Mouse (Mus musculus): Measurements from ENCODE around the gene Iqsec2. TPM values are rescaled to one million over a fixed set of nuclear protein-coding genes. Genes with fewer than 3 reads are reported as not detected.

Gene Iqsec2
- polyA plus RNA-seq (2014; fragmentation: Nextera tagmentation; extraction: Ambion mirVana) = 1.5 and 2.1 TPM in 2 replicates

DNA sequence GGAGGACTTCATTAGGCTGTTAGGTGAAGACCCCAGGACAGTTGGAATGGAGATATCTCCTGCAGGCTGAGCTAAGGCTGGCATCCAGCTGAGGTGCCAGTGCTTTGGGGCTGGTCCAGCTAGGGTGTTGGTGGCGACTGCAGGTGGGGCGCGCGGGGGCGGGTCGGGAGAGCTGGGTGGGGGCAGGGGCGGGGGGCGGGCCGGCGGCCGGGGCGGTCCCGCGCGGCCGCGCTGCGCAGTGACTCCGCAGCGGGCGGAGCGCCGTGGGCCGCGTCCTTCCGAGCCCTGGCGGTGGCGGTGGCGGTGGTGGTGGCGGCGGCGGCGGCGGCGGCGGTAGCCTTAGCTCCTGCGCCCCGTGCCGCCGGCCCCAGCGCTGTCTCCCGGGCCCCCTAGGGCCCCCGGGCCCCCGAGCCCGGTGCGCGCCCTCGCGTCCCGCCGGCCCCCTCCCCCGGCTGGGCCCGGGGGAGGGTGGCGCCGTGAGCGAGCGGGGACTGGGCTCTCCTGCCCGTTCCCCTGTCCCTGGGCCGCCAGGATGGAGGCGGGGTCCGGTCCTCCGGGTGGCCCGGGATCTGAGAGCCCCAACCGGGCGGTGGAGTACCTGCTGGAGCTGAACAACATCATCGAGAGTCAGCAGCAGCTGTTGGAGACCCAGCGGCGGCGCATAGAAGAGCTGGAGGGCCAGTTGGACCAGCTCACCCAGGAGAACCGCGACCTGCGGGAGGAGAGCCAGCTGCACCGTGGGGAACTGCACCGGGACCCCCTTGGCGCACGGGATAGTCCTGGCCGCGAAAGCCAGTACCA is at the start of gene Iqsec2:
TSS of gene Iqsec2 (plus strand) at position 328 of the 801 bp plus-strand sequence.
- H3K4me2 ChIP-seq (ENCODE audit: low read depth, low read length, severe bottlenecking) = peak within 1 kb of the TSS; percentile 85
- peaks cover 54% of the 10 kb centered on the region for H3K27me3 ChIP-seq (ENCODE audit: control insufficient read depth, insufficient read depth, low read length)
- H3K9ac ChIP-seq (ENCODE audit: low read length) = peak within 1 kb of the TSS; percentile 59
- no peak within 1 kb of the TSS for H3K27ac ChIP-seq (ENCODE audit: low read depth, low read length)
- H3K4me3 ChIP-seq (ENCODE audit: low read depth, low read length) = peak within 1 kb of the TSS; percentile 54
- H3K9me3 ChIP-seq (ENCODE audit: control insufficient read depth, low read length) = no peaks in the 10 kb centered on the region
- ATAC-seq (replicated peaks; ENCODE audit: low FRiP score) = peak; percentile 73
- H3K4me1 ChIP-seq (replicated peaks; ENCODE audit: control insufficient read depth, insufficient read depth, low read length) = no peaks in the 10 kb centered on the region; the same call in 1 of the 2 replicates
- 11% methylated on average over 27 of the region's 78 CpGs for WGBS
- no peaks in the 10 kb centered on the region for H3K36me3 ChIP-seq (ENCODE audit: control insufficient read depth, insufficient read depth, low read length)
- DNase-seq (ENCODE audit: low spot score) = peak; percentile 72

DNA sequence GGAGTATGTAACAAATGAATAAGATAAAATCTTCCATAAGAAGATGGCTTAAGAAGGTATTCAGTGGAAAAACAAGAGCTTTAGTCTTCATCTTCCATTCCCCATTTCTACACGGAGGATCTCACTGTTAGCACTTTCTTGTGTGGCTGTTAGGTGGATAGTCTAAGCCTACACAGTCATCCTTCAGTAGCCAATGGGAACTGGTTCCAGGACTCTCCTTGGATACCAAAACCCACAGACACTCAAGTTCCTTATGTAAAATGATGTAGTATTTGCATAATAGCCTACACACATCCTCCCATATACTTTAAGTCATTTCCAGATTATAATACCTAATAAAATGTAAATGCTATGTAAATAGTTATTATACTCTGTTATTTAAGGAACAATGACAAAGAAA is 46.5 kb upstream of the Iqsec2 start:
- Histone ChIP-seq H3K4me2 (ENCODE audit: low read depth, low read length, severe bottlenecking) (no peak overlapping the region), H3K4me1 (replicated peaks; ENCODE audit: control insufficient read depth, insufficient read depth, low read length) (no peaks in the 10 kb centered on the region), H3K27ac (ENCODE audit: low read depth, low read length) (no peak overlapping the region), H3K9me3 (ENCODE audit: control insufficient read depth, low read length) (no peaks in the 10 kb centered on the region), H3K27me3 (ENCODE audit: control insufficient read depth, insufficient read depth, low read length) (peaks cover 20% of the 10 kb centered on the region), H3K9ac (ENCODE audit: low read length) (no peak overlapping the region), H3K4me3 (ENCODE audit: low read depth, low read length) (no peak overlapping the region), H3K36me3 (ENCODE audit: control insufficient read depth, insufficient read depth, low read length) (no peaks in the 10 kb centered on the region)
- ATAC-seq (replicated peaks; ENCODE audit: low FRiP score) (no peak), DNase-seq (ENCODE audit: low spot score) (no peak)
- 61% methylated on average over 1 of the region's 1 CpGs for WGBS

GRCm38 (mm10) chrX:152121687-152122086 is 22.4 kb upstream of the Iqsec2 start:
- WGBS = 83% methylated on average over 1 of the region's 1 CpGs

DNA sequence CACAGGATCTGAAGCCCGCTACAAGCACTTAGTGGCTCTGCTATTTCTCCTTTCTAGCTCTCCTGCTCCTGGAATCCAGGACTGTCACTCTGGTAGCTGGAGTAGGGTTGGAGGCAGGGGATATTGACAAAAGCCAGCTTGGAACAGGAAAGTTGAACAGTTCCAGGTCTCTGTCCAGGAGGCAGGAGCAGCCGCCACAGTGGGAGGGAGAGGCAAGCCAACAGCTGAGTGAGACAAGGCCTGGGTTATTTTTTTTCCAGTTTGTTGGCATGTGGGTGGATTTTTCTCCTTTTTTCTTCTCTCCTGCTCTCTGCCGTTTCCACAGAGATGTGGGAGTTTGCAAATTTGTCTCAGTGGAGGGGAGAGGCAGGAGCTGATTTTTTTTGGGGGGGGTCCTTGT is 13.3 kb upstream of the Iqsec2 start:
- no peak for DNase-seq (ENCODE audit: low spot score)
- Histone ChIP-seq H3K4me2 (ENCODE audit: low read depth, low read length, severe bottlenecking) (no peak overlapping the region), H3K27me3 (ENCODE audit: control insufficient read depth, insufficient read depth, low read length) (peaks cover 36% of the 10 kb centered on the region), H3K27ac (ENCODE audit: low read depth, low read length) (no peak overlapping the region), H3K9ac (ENCODE audit: low read length) (no peak overlapping the region), H3K4me1 (replicated peaks; ENCODE audit: control insufficient read depth, insufficient read depth, low read length) (no peaks in the 10 kb centered on the region), H3K9me3 (ENCODE audit: control insufficient read depth, low read length) (no peaks in the 10 kb centered on the region), H3K4me3 (ENCODE audit: low read depth, low read length) (no peak overlapping the region), H3K36me3 (ENCODE audit: control insufficient read depth, insufficient read depth, low read length) (no peaks in the 10 kb centered on the region)
- ATAC-seq (replicated peaks; ENCODE audit: low FRiP score) = no peak
- WGBS = 77% methylated on average over 3 of the region's 3 CpGs

More at GRCm38 (mm10) chrX:152121687-152122086, 22.4 kb upstream of the Iqsec2 start:
- H3K27ac ChIP-seq (ENCODE audit: low read depth, low read length) = no peak overlapping the region
- H3K4me3 ChIP-seq (ENCODE audit: low read depth, low read length) = no peak overlapping the region
- peaks cover 36% of the 10 kb centered on the region for H3K27me3 ChIP-seq (ENCODE audit: control insufficient read depth, insufficient read depth, low read length)
- no peak overlapping the region for H3K4me2 ChIP-seq (ENCODE audit: low read depth, low read length, severe bottlenecking)
- no peaks in the 10 kb centered on the region for H3K36me3 ChIP-seq (ENCODE audit: control insufficient read depth, insufficient read depth, low read length)
- no peaks in the 10 kb centered on the region for H3K9me3 ChIP-seq (ENCODE audit: control insufficient read depth, low read length)
- no peak for DNase-seq (ENCODE audit: low spot score)
- no peak overlapping the region for H3K9ac ChIP-seq (ENCODE audit: low read length)
- no peak for ATAC-seq (replicated peaks; ENCODE audit: low FRiP score)
- H3K4me1 ChIP-seq (replicated peaks; ENCODE audit: control insufficient read depth, insufficient read depth, low read length) = no peaks in the 10 kb centered on the region

DNA sequence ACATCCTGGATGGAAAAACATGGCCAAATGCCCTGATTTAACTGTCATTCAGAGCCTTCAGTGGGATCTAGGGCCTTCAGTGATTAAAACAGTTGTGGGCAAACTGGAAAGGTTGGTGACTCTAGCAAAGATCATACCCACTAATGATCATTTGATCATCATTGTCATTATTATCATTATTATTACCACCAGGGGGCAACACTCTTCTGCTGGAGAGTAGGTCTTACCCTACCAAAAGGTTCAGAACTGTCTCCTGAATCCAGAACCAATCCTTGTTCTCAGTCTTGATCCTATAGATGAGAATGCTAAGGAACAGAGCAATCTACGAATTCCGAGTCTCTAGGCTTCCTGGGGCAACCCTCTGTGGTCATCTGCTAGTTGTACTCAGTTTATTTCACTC is 12.0 kb upstream of the Iqsec2 start:
- H3K27ac ChIP-seq (ENCODE audit: low read depth, low read length) = no peak overlapping the region
- no peak overlapping the region for H3K9ac ChIP-seq (ENCODE audit: low read length)
- ATAC-seq (replicated peaks; ENCODE audit: low FRiP score) = no peak
- H3K4me1 ChIP-seq (replicated peaks; ENCODE audit: control insufficient read depth, insufficient read depth, low read length) = no peaks in the 10 kb centered on the region
- H3K4me3 ChIP-seq (ENCODE audit: low read depth, low read length) = no peak overlapping the region
- H3K4me2 ChIP-seq (ENCODE audit: low read depth, low read length, severe bottlenecking) = no peak overlapping the region
- peaks cover 40% of the 10 kb centered on the region for H3K27me3 ChIP-seq (ENCODE audit: control insufficient read depth, insufficient read depth, low read length)
- 86% methylated on average over 2 of the region's 2 CpGs for WGBS
- no peaks in the 10 kb centered on the region for H3K9me3 ChIP-seq (ENCODE audit: control insufficient read depth, low read length)
- DNase-seq (ENCODE audit: low spot score) = no peak
- H3K36me3 ChIP-seq (ENCODE audit: control insufficient read depth, insufficient read depth, low read length) = no peaks in the 10 kb centered on the region

GRCm38 (mm10) chrX:152135195-152135594 is 8.9 kb upstream of the Iqsec2 start:
- Histone ChIP-seq H3K9me3 (ENCODE audit: control insufficient read depth, low read length) (no peaks in the 10 kb centered on the region), H3K36me3 (ENCODE audit: control insufficient read depth, insufficient read depth, low read length) (no peaks in the 10 kb centered on the region), H3K27ac (ENCODE audit: low read depth, low read length) (no peak overlapping the region), H3K4me3 (ENCODE audit: low read depth, low read length) (no peak overlapping the region), H3K9ac (ENCODE audit: low read length) (no peak overlapping the region), H3K4me2 (ENCODE audit: low read depth, low read length, severe bottlenecking) (no peak overlapping the region), H3K27me3 (ENCODE audit: control insufficient read depth, insufficient read depth, low read length) (peaks cover 38% of the 10 kb centered on the region), H3K4me1 (replicated peaks; ENCODE audit: control insufficient read depth, insufficient read depth, low read length) (no peaks in the 10 kb centered on the region)
- no peak for ATAC-seq (replicated peaks; ENCODE audit: low FRiP score)
- DNase-seq (ENCODE audit: low spot score) = no peak
- 70% methylated on average over 2 of the region's 2 CpGs for WGBS

DNA sequence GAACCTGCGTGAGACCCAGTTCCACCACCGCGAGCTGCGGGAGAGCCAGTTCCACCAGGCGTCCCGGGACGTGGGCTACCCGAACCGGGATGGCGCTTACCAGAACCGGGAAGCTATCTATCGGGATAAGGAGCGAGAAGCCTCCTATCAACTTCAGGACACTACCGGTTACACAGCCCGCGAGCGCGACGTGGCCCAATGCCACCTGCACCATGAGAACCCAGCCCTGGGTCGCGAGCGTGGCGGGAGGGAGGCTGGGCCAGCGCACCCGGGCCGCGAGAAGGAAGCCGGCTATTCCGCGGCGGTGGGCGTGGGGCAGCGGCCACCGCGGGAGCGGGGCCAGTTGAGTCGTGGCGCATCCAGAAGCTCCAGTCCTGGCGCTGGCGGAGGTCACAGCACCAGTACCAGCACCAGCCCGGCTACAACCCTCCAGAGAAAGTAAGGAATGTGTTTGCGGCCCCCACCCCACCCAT is 710 bp downstream of the Iqsec2 start:
- H3K4me3 ChIP-seq (ENCODE audit: low read depth, low read length) = peak overlapping the region; percentile 54
- H3K9ac ChIP-seq (ENCODE audit: low read length) = peak overlapping the region; percentile 59
- no peaks in the 10 kb centered on the region for H3K9me3 ChIP-seq (ENCODE audit: control insufficient read depth, low read length)
- H3K4me1 ChIP-seq (replicated peaks; ENCODE audit: control insufficient read depth, insufficient read depth, low read length) = no peaks in the 10 kb centered on the region; the same call in 1 of the 2 replicates
- H3K36me3 ChIP-seq (ENCODE audit: control insufficient read depth, insufficient read depth, low read length) = no peaks in the 10 kb centered on the region
- ATAC-seq (replicated peaks; ENCODE audit: low FRiP score) (0 out of 2 replicates have a peak, but pooled peaks have one; percentile 32), DNase-seq (ENCODE audit: low spot score) (peak; percentile 50)
- peak overlapping the region; percentile 85 for H3K4me2 ChIP-seq (ENCODE audit: low read depth, low read length, severe bottlenecking)
- H3K27me3 ChIP-seq (ENCODE audit: control insufficient read depth, insufficient read depth, low read length) = peaks cover 58% of the 10 kb centered on the region
- 24% methylated on average over 42 of the region's 42 CpGs for WGBS
- no peak overlapping the region for H3K27ac ChIP-seq (ENCODE audit: low read depth, low read length)

DNA sequence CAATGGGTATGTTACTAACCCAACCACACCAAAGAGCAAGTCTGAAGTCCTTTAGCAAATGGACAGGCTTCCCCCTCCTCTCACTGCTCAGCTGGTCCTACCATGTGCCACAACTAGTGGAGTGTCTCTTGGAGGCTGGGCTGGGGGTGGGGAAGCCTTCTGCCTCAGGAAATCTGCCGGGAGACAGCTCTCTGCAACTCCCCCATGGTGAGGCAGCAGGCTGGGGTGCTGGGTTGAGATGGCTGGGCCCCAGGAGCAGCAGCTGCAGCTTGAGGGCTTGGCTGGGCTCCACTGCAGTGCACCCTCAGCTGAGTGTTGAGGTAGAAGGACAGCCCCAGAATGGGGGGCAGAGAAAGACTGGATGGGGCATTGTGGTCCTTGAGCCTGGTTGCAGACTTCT is 2.1 kb downstream of the Iqsec2 start:
- ATAC-seq (replicated peaks; ENCODE audit: low FRiP score) (no peak), DNase-seq (ENCODE audit: low spot score) (no peak)
- Histone ChIP-seq H3K27me3 (ENCODE audit: control insufficient read depth, insufficient read depth, low read length) (peaks cover 60% of the 10 kb centered on the region), H3K4me3 (ENCODE audit: low read depth, low read length) (no peak overlapping the region), H3K9ac (ENCODE audit: low read length) (no peak overlapping the region), H3K36me3 (ENCODE audit: control insufficient read depth, insufficient read depth, low read length) (no peaks in the 10 kb centered on the region), H3K4me1 (replicated peaks; ENCODE audit: control insufficient read depth, insufficient read depth, low read length) (no peaks in the 10 kb centered on the region; the same call in 1 of the 2 replicates), H3K4me2 (ENCODE audit: low read depth, low read length, severe bottlenecking) (no peak overlapping the region), H3K9me3 (ENCODE audit: control insufficient read depth, low read length) (no peaks in the 10 kb centered on the region), H3K27ac (ENCODE audit: low read depth, low read length) (no peak overlapping the region)
- 11% methylated on average over 1 of the region's 1 CpGs for WGBS

All from forebrain, embryonic 11.5 days (tissue).